In the genomic region with DNA sequence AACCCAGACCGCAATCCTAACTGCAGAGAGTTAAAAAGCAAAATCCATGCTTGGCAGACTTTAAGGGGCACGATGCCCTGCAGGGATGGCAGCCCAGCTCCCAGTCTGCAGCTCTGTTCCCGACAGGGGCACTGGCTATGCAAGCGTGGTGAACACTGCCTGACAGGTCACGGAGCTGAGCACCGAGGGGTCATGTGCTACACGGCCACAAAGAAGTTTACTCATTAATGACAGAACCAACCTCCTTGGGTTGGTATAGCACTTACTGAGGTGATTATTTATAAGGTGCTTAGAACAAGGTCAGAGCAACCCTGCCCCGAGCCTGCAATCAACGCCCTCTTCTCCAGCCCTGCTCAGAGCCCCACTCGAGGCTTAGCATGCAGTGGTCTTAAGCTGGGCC, we compare ENCODE assay signal across 26 mouse cellular contexts. TPM values are rescaled to one million over a fixed set of nuclear protein-coding genes. Genes with fewer than 3 reads are reported as not detected.
A peak's percentile ranks its signal among the peaks of the same experiment; 100 is the strongest.
DNase-seq lines count a peak whose midpoint lies in the region; ATAC-seq lines count a peak whose summit lies in the region.
"Had no signal": no experiment of that assay in that cellular context is flagged by ENCODE, and none has a peak within 500 bp of the region (broad histone marks: within the 10 kb centered on the region; RNA-seq: fewer than 3 reads in every experiment).

No protein-coding gene starts in this region.

- H3K4me2 ChIP-seq in heart, embryonic 13.5 days: no peak overlapping the region
- no peak overlapping the region for H3K4me2 ChIP-seq in forebrain, embryonic 12.5 days
- H3K4me2 ChIP-seq: embryonic facial prominence, embryonic 12.5 days; liver, embryonic 11.5 days; neural tube, embryonic 13.5 days had no signal

- H3K27me3 ChIP-seq in heart, embryonic 13.5 days (replicated peaks): peaks cover 12% of the 10 kb centered on the region; the same call in 1 of the 2 replicates
- peaks cover 25% of the 10 kb centered on the region; the same call in 1 of the 2 replicates for H3K27me3 ChIP-seq in forebrain, embryonic 12.5 days
- H3K27me3 ChIP-seq: embryonic facial prominence, embryonic 12.5 days had no signal

- peak overlapping the region; percentile 46; the same call in 1 of the 2 replicates for H3K27ac ChIP-seq in heart, embryonic 13.5 days (replicated peaks)
- no peak overlapping the region for H3K27ac ChIP-seq in forebrain, embryonic 12.5 days
- H3K27ac ChIP-seq: embryonic facial prominence, embryonic 12.5 days; neural tube, embryonic 13.5 days had no signal

- no peaks in the 10 kb centered on the region for H3K9me3 ChIP-seq in heart, embryonic 13.5 days
- H3K9me3 ChIP-seq in forebrain, embryonic 12.5 days: no peaks in the 10 kb centered on the region
- H3K9me3 ChIP-seq: embryonic facial prominence, embryonic 12.5 days; G1E; neural tube, embryonic 13.5 days had no signal

- H3K9ac ChIP-seq in heart, embryonic 13.5 days: no peak overlapping the region
- H3K9ac ChIP-seq in forebrain, embryonic 12.5 days: no peak overlapping the region
- H3K9ac ChIP-seq: embryonic facial prominence, embryonic 12.5 days; neural tube, embryonic 13.5 days had no signal

- 57% methylated on average over 10 of the region's 10 CpGs for WGBS in heart, embryonic 13.5 days
- 67% methylated on average over 10 of the region's 10 CpGs for WGBS in forebrain, embryonic 12.5 days

- peaks cover 36% of the 10 kb centered on the region for H3K4me1 ChIP-seq in heart, embryonic 13.5 days
- peaks cover 7% of the 10 kb centered on the region for H3K4me1 ChIP-seq in forebrain, embryonic 12.5 days

- intact Hi-C loops in heart, postnatal 36 days (cut with DNase I): no loop called here

- no peak overlapping the region for H3K4me3 ChIP-seq in heart, embryonic 13.5 days
- H3K4me3 ChIP-seq in forebrain, embryonic 12.5 days (replicated peaks): no peak overlapping the region
- H3K4me3 ChIP-seq: embryonic facial prominence, embryonic 12.5 days; neural tube, embryonic 13.5 days had no signal

- DNase-seq in heart, postnatal 36 days: no peak
- peak; percentile 51 for DNase-seq in retina, postnatal 1 day
- no peak for DNase-seq in retina, embryonic 14.5 days (ENCODE audit: low spot score)
- peak; percentile 76 for DNase-seq in kidney, postnatal 10 days
- DNase-seq in spleen, postnatal 36 days (ENCODE audit: low spot score in 2 of 2): no peak
- DNase-seq in layer of hippocampus, adult 9-10 months (ENCODE audit: low spot score): no peak
- DNase-seq: adrenal gland, postnatal 36 days; cerebellum, adult 18-20 months; gastrocnemius, postnatal 36 days; lung, adult 18-20 months; lung, postnatal 14 days; midbrain, embryonic 14.5 days; right cerebral cortex, postnatal 14 days; spleen, adult 18-20 months; thymus, adult 18-20 months; thymus, postnatal 4 days had no signal

- H3K36me3 ChIP-seq in heart, embryonic 13.5 days: 0 out of 2 replicates have a peak, but pooled peaks cover 5% of the 10 kb centered on the region
- H3K36me3 ChIP-seq in forebrain, embryonic 12.5 days (replicated peaks): 0 out of 2 replicates have a peak, but pooled peaks cover 6% of the 10 kb centered on the region
- H3K36me3 ChIP-seq: embryonic facial prominence, embryonic 12.5 days; G1E; neural tube, embryonic 13.5 days had no signal

- no peak for ATAC-seq in heart, embryonic 13.5 days (ENCODE audit: extremely low read depth, insufficient number of reproducible peaks, low FRiP score, low TSS enrichment)
- ATAC-seq in forebrain, embryonic 12.5 days (ENCODE audit: low FRiP score): no peak
- ATAC-seq: forebrain, embryonic 16.5 days had no signal

RNA-seq across cellular contexts. Expression of a gene that starts 27.5 kb away (rescaled TPM):
- polyA plus RNA-seq in heart, embryonic 13.5 days (2015; fragmentation: Nextera tagmentation; extraction: Ambion mirVana): 19.2 and 19.3 TPM in 2 replicates
- total RNA-seq in heart, postnatal 36 days (2021): 10 to 100 TPM; 55.4 to 61.8 TPM
- polyA plus RNA-seq in forebrain, embryonic 12.5 days (2016; fragmentation: Nextera tagmentation; extraction: Ambion mirVana): 14.2 and 18.1 TPM in 2 replicates
- total RNA-seq: common myeloid progenitor, adult 5-6 weeks; hematopoietic stem cell, adult 5-6 weeks; megakaryocyte, adult 5-6 weeks had no signal
- polyA plus RNA-seq: G1E had no signal

RNA-seq across cellular contexts. Expression of a gene that starts 58.8 kb away (rescaled TPM):
- polyA plus RNA-seq in heart, embryonic 13.5 days (2015; fragmentation: Nextera tagmentation; extraction: Ambion mirVana): 0.23 and 0.39 TPM in 2 replicates
- total RNA-seq in heart, postnatal 36 days (2021): 1 to 10 TPM in 1 of 2 experiments, under 1 TPM in 1; 0.67 to 1.7 TPM
- 0.24 and 0.29 TPM in 2 replicates for polyA plus RNA-seq in forebrain, embryonic 12.5 days (2016; fragmentation: Nextera tagmentation; extraction: Ambion mirVana)

Comparison
In these comparisons a context has a peak if more than half of its experiments do, and no peak if none do; other contexts are left out.
1. DNase-seq: peak in retina, postnatal 1 day (single experiment) and kidney, postnatal 10 days (single experiment); none in heart, postnatal 36 days (0 of 2), retina, embryonic 14.5 days (single experiment), spleen, postnatal 36 days (0 of 2) and layer of hippocampus, adult 9-10 months (single experiment).